Mouse (Mus musculus) erythroblast, embryonic 14.5 days (primary cell): ENCODE data around the gene Fat3.

ENCODE experiments used
- GATA1 ChIP-seq: IDR thresholded peaks from 2 replicates; pipeline ENCODE4 v1.6.1; 2012; ENCODE audit warnings: low read length, inconsistent platforms, mixed read lengths
- TAL1 ChIP-seq: IDR thresholded peaks from 3 replicates; pipeline ENCODE4 v1.6.1; 2012; ENCODE audit warnings: low read length, inconsistent platforms, mixed read lengths

DNA sequence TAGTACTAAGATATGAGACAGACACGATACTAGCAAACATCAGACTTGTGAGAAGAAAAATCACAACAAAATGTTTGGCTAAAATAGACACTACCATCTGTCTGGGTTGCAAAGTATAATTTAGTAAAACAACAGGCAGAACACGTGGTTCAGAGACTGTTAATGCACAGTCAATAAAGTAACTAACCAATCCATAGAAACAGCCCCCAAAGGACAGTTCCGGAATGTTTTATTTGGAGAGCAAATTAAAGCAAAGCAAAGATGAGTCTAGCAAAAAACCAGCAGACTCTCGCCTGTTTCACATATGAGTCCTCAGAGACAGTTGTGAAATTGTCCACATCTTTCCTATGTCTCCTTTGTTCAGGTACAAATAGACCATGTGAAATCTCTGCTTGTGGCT is 227.0 kb downstream of the Fat3 start:
- TF ChIP-seq GATA1 (no peak), TAL1 (no peak)
